Mouse (Mus musculus) embryonic facial prominence, embryonic 14.5 days (tissue): Measurements from ENCODE around the gene Fam205c. TPM values are rescaled to one million over a fixed set of nuclear protein-coding genes. Genes with fewer than 3 reads are reported as not detected.
"Not testable (repeated sequence)": the region's sequence is repeated elsewhere in the genome, so short reads cannot be mapped to it uniquely, and the experiment has no call there.

Source experiments
- ATAC-seq: fragments of 200-750 bp; cut with Nextera tagmentation; 2 replicates; pipeline ENCODE4 v1.8.0; 2017; ENCODE audit warnings: low read depth, moderate number of reproducible peaks, moderate TSS enrichment
- DNase-seq: peaks from one replicate; pipeline ENCODE4 v3.0.0-alpha.2; 2015; ENCODE audit warnings: low spot score
- H3K27ac ChIP-seq: fragments of 300-500 bp; sonication (generic); replicated peaks from 2 replicates; pipeline ENCODE4 v1.5.1; 2014; ENCODE audit warnings: low read depth, mild to moderate bottlenecking, low read length, moderate library complexity
- H3K27me3 ChIP-seq: fragments of 300-500 bp; sonication (generic); replicated peaks from 2 replicates; pipeline ENCODE4 v1.6.1; 2014; ENCODE audit warnings: low read length; ENCODE audit not compliant: control insufficient read depth, insufficient read depth
- H3K36me3 ChIP-seq: fragments of 300-500 bp; sonication (generic); 2 replicates; pipeline ENCODE4 v1.6.1; 2014; ENCODE audit warnings: low read length, mixed read lengths; ENCODE audit not compliant: control insufficient read depth, insufficient read depth
- H3K4me1 ChIP-seq: fragments of 300-500 bp; sonication (generic); 2 replicates; pipeline ENCODE4 v1.6.1; 2014; ENCODE audit warnings: antibody characterized with exemption, low read length; ENCODE audit not compliant: control insufficient read depth, insufficient read depth
- H3K4me2 ChIP-seq: fragments of 300-500 bp; sonication (generic); 2 replicates; pipeline ENCODE4 v1.6.1; 2014; ENCODE audit warnings: low read depth, mild to moderate bottlenecking, low read length, moderate library complexity, mixed read lengths
- H3K4me3 ChIP-seq: fragments of 300-500 bp; sonication (generic); 2 replicates; pipeline ENCODE4 v1.5.1; 2014; ENCODE audit warnings: low read depth, mild to moderate bottlenecking, low read length
- H3K9ac ChIP-seq: fragments of 300-500 bp; sonication (generic); 2 replicates; pipeline ENCODE4 v1.6.1; 2014; ENCODE audit warnings: low read depth, mild to moderate bottlenecking, low read length, moderate library complexity, mixed read lengths
- H3K9me3 ChIP-seq: fragments of 300-500 bp; sonication (generic); 2 replicates; pipeline ENCODE4 v1.6.1; 2016; ENCODE audit warnings: low read length; ENCODE audit not compliant: control insufficient read depth
- WGBS: fragments of 180-500 bp; shearing (Covaris S2); extraction: QIAGEN DNeasy Blood & Tissue Kit; methylation state at CpG from one replicate; pipeline ENCODE4 v1.1.7; 2014; 5-methylcytosine and 5-hydroxymethylcytosine counted together
- polyA plus RNA-seq: library from polyadenylated mRNA; unstranded; fragments of >200 nt; fragmentation: Nextera tagmentation; extraction: Ambion mirVana; gene quantifications from 2 replicates; pipeline ENCODE4 v1.2.1, GENCODE M21; 2014

The Fam205c gene
- polyA plus RNA-seq, 1 experiment from 2014 or later, result 0.28 TPM

- Histone ChIP-seq H3K9me3 (no peaks in the 10 kb centered on the region), H3K4me1 (no peaks in the 10 kb centered on the region), H3K27ac (no peak overlapping the region), H3K4me3 (no peak overlapping the region), H3K36me3 (no peaks in the 10 kb centered on the region), H3K27me3 (no peaks in the 10 kb centered on the region), H3K9ac (no peak overlapping the region), H3K4me2 (no peak overlapping the region)
- ATAC-seq, result no peak
- DNase-seq, result no peak
- WGBS, result 90% methylated on average over 7 of the region's 7 CpGs
Observed at GRCm38 (mm10) chr4:42872151-42872550, 1.9 kb downstream of the Fam205c start.

- Histone ChIP-seq H3K27ac (no peak overlapping the region), H3K4me1 (no peaks in the 10 kb centered on the region), H3K9ac (no peak overlapping the region), H3K27me3 (no peaks in the 10 kb centered on the region), H3K9me3 (no peaks in the 10 kb centered on the region), H3K4me3 (no peak overlapping the region), H3K4me2 (no peak overlapping the region), H3K36me3 (no peaks in the 10 kb centered on the region)
- no peak for DNase-seq
- no peak for ATAC-seq
- WGBS, result 78% methylated on average over 5 of the region's 5 CpGs
Observed at GRCm38 (mm10) chr4:42870748-42871147, 3.3 kb downstream of the Fam205c start.

GRCm38 (mm10) chr4:42868193-42868592 lies 5.8 kb downstream of the Fam205c start:
- H3K9ac ChIP-seq, result no peak overlapping the region
- H3K36me3 ChIP-seq, result no peaks in the 10 kb centered on the region
- H3K4me1 ChIP-seq, result no peaks in the 10 kb centered on the region
- no peak for ATAC-seq
- WGBS, result 90% methylated on average over 5 of the region's 5 CpGs
- H3K27me3 ChIP-seq, result no peaks in the 10 kb centered on the region
- no peak overlapping the region for H3K27ac ChIP-seq
- H3K4me3 ChIP-seq, result no peak overlapping the region
- no peak for DNase-seq
- H3K9me3 ChIP-seq, result no peaks in the 10 kb centered on the region
- H3K4me2 ChIP-seq, result no peak overlapping the region

GRCm38 (mm10) chr4:42867390-42867789 lies 6.6 kb downstream of the Fam205c start:
- no peak for ATAC-seq

GRCm38 (mm10) chr4:42863487-42863886 lies 10.5 kb downstream of the Fam205c start:
- 78% methylated on average over 2 of the region's 5 CpGs for WGBS
- not testable (repeated sequence) for DNase-seq, ATAC-seq, H3K27ac ChIP-seq, H3K4me2 ChIP-seq, H3K4me3 ChIP-seq, H3K36me3 ChIP-seq, H3K9ac ChIP-seq, H3K27me3 ChIP-seq, H3K9me3 ChIP-seq, H3K4me1 ChIP-seq

More at GRCm38 (mm10) chr4:42867390-42867789, 6.6 kb downstream of the Fam205c start:
- Histone ChIP-seq H3K36me3 (no peaks in the 10 kb centered on the region), H3K4me2 (no peak overlapping the region), H3K9ac (no peak overlapping the region), H3K4me3 (no peak overlapping the region), H3K4me1 (no peaks in the 10 kb centered on the region), H3K27me3 (no peaks in the 10 kb centered on the region), H3K9me3 (no peaks in the 10 kb centered on the region), H3K27ac (no peak overlapping the region)
- no peak for DNase-seq
- WGBS, result 61% methylated on average over 3 of the region's 3 CpGs

GRCm38 (mm10) chr4:42860483-42860882 lies 13.6 kb downstream of the Fam205c start:
- H3K27ac ChIP-seq, H3K4me1 ChIP-seq, H3K9me3 ChIP-seq, DNase-seq, H3K27me3 ChIP-seq, H3K9ac ChIP-seq, ATAC-seq, H3K4me2 ChIP-seq, H3K4me3 ChIP-seq, H3K36me3 ChIP-seq: not testable (repeated sequence)
- WGBS, result 72% methylated on average over 8 of the region's 9 CpGs

GRCm38 (mm10) chr4:42856671-42857070 lies 17.4 kb downstream of the Fam205c start, which contains the start of gene Gm12394:
Gene Gm12394, minus strand, starts transcription at chr4:42856771.
- not testable (repeated sequence) for DNase-seq, H3K27ac ChIP-seq, H3K4me3 ChIP-seq, ATAC-seq, H3K4me1 ChIP-seq, H3K9ac ChIP-seq, H3K36me3 ChIP-seq, H3K9me3 ChIP-seq, H3K27me3 ChIP-seq, H3K4me2 ChIP-seq
- 71% methylated on average over 1 of the region's 1 CpGs for WGBS

- H3K4me3 ChIP-seq, H3K4me2 ChIP-seq, H3K4me1 ChIP-seq, H3K9ac ChIP-seq, ATAC-seq, H3K27me3 ChIP-seq, H3K27ac ChIP-seq, H3K9me3 ChIP-seq, H3K36me3 ChIP-seq, DNase-seq: not testable (repeated sequence)
- WGBS, result 100% methylated on average over 1 of the region's 1 CpGs
Observed at GRCm38 (mm10) chr4:42853788-42854187, 20.2 kb downstream of the Fam205c start, which contains the start of gene Fam205a1. Gene Fam205a1, minus strand, starts transcription at chr4:42853888.
